Mouse (Mus musculus) kidney, adult 2 months (tissue): ENCODE data around the gene Trip13. TPM values are rescaled to one million over a fixed set of nuclear protein-coding genes. Genes with fewer than 3 reads are reported as not detected.
A peak's percentile ranks its signal among the peaks of the same experiment; 100 is the strongest.

Experiments
- DNase-seq: peaks from one replicate; pipeline ENCODE4 v3.0.0; 2021
- H3K27ac ChIP-seq: fragments of 200-500 bp; 2 replicates; pipeline ENCODE4 v1.5.1; 2012; ENCODE audit warnings: low read depth, low read length, control low read depth, inconsistent platforms; ENCODE audit not compliant: insufficient read depth
- H3K27me3 ChIP-seq: fragments of 200-500 bp; replicated peaks from 2 replicates; pipeline ENCODE4 v1.6.1; 2012; ENCODE audit warnings: mild to moderate bottlenecking, moderate library complexity, low read length, inconsistent platforms; ENCODE audit not compliant: control insufficient read depth, insufficient read depth
- H3K36me3 ChIP-seq: fragments of 200-500 bp; 2 replicates; pipeline ENCODE4 v1.6.1; 2012; ENCODE audit warnings: mild to moderate bottlenecking, moderate library complexity, low read length, inconsistent platforms; ENCODE audit not compliant: control insufficient read depth, insufficient read depth
- H3K4me1 ChIP-seq: fragments of 200-500 bp; 2 replicates; pipeline ENCODE4 v1.6.1; 2011; ENCODE audit warnings: low read length; ENCODE audit not compliant: control insufficient read depth, insufficient read depth
- H3K4me3 ChIP-seq: fragments of 200-500 bp; 2 replicates; pipeline ENCODE4 v1.5.1; 2011; ENCODE audit warnings: mild to moderate bottlenecking, low read depth, low read length, control low read depth; ENCODE audit not compliant: insufficient read depth
- CTCF ChIP-seq: fragments of 200-500 bp; conservative IDR thresholded peaks from 2 replicates; pipeline ENCODE4 v1.5.1; 2011; ENCODE audit warnings: low read depth, mild to moderate bottlenecking, control low read depth, low read length, moderate library complexity, mixed read lengths; ENCODE audit not compliant: insufficient read depth, insufficient read length
- POLR2A ChIP-seq: fragments of 200-500 bp; IDR thresholded peaks from one replicate; pipeline ENCODE4 v1.6.1; 2011; ENCODE audit warnings: low read depth, low read length, control low read depth
- WGBS: fragments of 180-500 bp; shearing (Covaris S2); methylation state at CpG from one replicate; pipeline ENCODE4 v1.1.7; 2018; 5-methylcytosine and 5-hydroxymethylcytosine counted together
- polyA plus RNA-seq: library from polyadenylated mRNA; depleted of rRNA; stranded (reverse); fragments of >200 nt; gene quantifications from 2 replicates; pipeline ENCODE4 v1.2.3, GENCODE M21; 2012

Gene Trip13
- polyA plus RNA-seq, 1 experiment: 0.25 TPM

- Histone ChIP-seq H3K27me3 (no peaks in the 10 kb centered on the region), H3K4me3 (no peak overlapping the region), H3K4me1 (no peaks in the 10 kb centered on the region), H3K27ac (no peak overlapping the region), H3K36me3 (peaks cover 5% of the 10 kb centered on the region)
- DNase-seq: peak; percentile 7
- no peak for TF ChIP-seq POLR2A
- TF ChIP-seq CTCF: no peak
- WGBS: 84% methylated on average over 10 of the region's 10 CpGs
These were observed 22.6 kb upstream of the Trip13 start for GRCm38 (mm10) chr13:73960117-73960652.

DNA sequence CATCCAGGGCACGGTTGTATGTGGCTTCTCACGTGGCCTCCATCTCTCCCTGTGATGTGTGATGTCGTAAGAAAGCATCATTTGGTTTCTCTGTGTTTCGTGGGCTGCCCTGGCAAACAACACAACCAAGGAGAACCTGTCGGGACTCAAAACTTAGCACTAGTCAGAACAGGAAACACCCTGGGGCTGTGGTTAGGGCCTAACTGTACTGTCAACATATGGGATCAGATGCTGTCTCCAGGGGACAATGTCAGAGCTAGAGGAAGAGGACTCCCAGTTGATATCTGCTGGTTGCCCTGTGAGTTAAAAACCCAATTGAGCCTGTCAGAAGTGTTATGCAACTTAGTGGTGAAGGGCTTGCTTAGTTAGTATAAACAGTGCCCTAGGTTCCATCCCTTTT is 17.9 kb upstream of the Trip13 start:
- H3K27ac ChIP-seq: no peak overlapping the region
- H3K36me3 ChIP-seq: peaks cover 9% of the 10 kb centered on the region
- TF ChIP-seq POLR2A: no peak
- no peak for TF ChIP-seq CTCF
- WGBS: 88% methylated on average over 5 of the region's 5 CpGs
- H3K4me3 ChIP-seq: no peak overlapping the region
- no peaks in the 10 kb centered on the region for H3K4me1 ChIP-seq
- H3K27me3 ChIP-seq: no peaks in the 10 kb centered on the region
- DNase-seq: no peak

DNA sequence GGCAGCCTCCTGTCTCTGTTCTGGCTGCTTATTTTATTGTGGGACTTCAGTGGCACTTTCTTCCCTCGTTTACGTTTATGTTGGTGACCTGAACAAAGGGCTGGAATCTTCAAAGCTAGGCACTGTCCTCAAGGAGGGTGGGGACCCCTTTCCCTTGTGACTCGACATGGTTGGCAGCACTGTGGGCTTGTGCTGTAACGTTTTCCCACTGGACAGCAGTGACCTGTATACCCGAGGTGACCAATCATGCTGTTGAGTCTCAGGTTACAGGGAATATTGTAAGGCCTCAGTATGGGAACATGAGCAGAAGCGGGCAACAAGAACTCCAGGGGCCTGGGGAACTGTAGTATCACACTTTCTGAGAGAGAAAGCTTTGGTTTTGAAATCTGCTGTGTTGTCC is 17.1 kb upstream of the Trip13 start:
- DNase-seq: no peak
- no peak overlapping the region for H3K4me3 ChIP-seq
- no peaks in the 10 kb centered on the region for H3K27me3 ChIP-seq
- peaks cover 7% of the 10 kb centered on the region for H3K36me3 ChIP-seq
- H3K27ac ChIP-seq: no peak overlapping the region
- H3K4me1 ChIP-seq: no peaks in the 10 kb centered on the region
- WGBS: 39% methylated on average over 6 of the region's 6 CpGs
- no peak for TF ChIP-seq CTCF
- no peak for TF ChIP-seq POLR2A

GRCm38 (mm10) chr13:73953551-73954130 is 16.1 kb upstream of the Trip13 start:
- WGBS: 91% methylated on average over 1 of the region's 1 CpGs
- Histone ChIP-seq H3K27me3 (no peaks in the 10 kb centered on the region), H3K4me1 (no peaks in the 10 kb centered on the region), H3K27ac (no peak overlapping the region), H3K4me3 (no peak overlapping the region), H3K36me3 (peaks cover 7% of the 10 kb centered on the region)
- TF ChIP-seq CTCF (no peak), POLR2A (no peak)
- DNase-seq: no peak

- no peak for DNase-seq
- Histone ChIP-seq H3K36me3 (peaks cover 2% of the 10 kb centered on the region; the same call in 1 of the 2 replicates), H3K4me1 (no peaks in the 10 kb centered on the region), H3K27me3 (no peaks in the 10 kb centered on the region), H3K27ac (no peak overlapping the region), H3K4me3 (no peak overlapping the region)
- 96% methylated on average over 9 of the region's 9 CpGs for WGBS
- TF ChIP-seq POLR2A: no peak
- no peak for TF ChIP-seq CTCF
These were observed 7.0 kb upstream of the Trip13 start for GRCm38 (mm10) chr13:73944606-73945005.

GRCm38 (mm10) chr13:73939101-73939500 is 1.5 kb upstream of the Trip13 start:
- Histone ChIP-seq H3K4me3 (no peak overlapping the region), H3K27me3 (no peaks in the 10 kb centered on the region), H3K27ac (no peak overlapping the region), H3K4me1 (0 out of 2 replicates have a peak, but pooled peaks cover 7% of the 10 kb centered on the region), H3K36me3 (no peaks in the 10 kb centered on the region)
- DNase-seq: no peak
- TF ChIP-seq POLR2A (no peak), CTCF (no peak)
- 96% methylated on average over 5 of the region's 5 CpGs for WGBS

GRCm38 (mm10) chr13:73938177-73938560 is 585 bp upstream of the Trip13 start:
- no peak for DNase-seq
- 17% methylated on average over 13 of the region's 13 CpGs for WGBS
- no peak overlapping the region for H3K27ac ChIP-seq
- H3K4me1 ChIP-seq: 0 out of 2 replicates have a peak, but pooled peaks cover 7% of the 10 kb centered on the region
- H3K4me3 ChIP-seq: peak overlapping the region; percentile 96
- TF ChIP-seq POLR2A (no peak), CTCF (no peak)
- H3K36me3 ChIP-seq: no peaks in the 10 kb centered on the region
- H3K27me3 ChIP-seq: no peaks in the 10 kb centered on the region
